Mouse (Mus musculus) erythroblast, embryonic 14.5 days (primary cell): ENCODE results near the gene Lemd2.

ENCODE experiments used
- GATA1 ChIP-seq: IDR thresholded peaks from 2 replicates; pipeline ENCODE4 v1.6.1; 2012; ENCODE audit warnings: low read length, inconsistent platforms, mixed read lengths
- TAL1 ChIP-seq: IDR thresholded peaks from 3 replicates; pipeline ENCODE4 v1.6.1; 2012; ENCODE audit warnings: low read length, inconsistent platforms, mixed read lengths

DNA sequence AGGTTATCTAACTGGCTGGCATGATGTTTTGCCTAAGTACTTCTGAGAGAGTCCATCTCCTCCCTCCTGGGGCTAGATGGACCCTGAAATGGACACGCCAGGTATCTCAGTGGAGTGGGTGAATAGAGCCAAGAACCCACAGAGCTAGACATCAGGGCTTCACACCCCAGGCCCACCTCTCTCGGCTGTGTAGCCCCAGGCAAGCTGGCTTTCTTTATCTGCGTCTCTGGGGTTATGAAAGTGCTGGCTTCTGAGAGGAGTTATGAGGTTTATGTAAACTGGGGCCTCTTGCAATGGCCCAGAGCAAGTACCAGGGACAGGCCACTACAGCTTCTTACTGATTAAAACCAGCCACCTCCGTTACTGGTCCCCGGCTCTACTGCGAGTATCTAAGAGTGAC lies 49.4 kb downstream of the Lemd2 start:
- TF ChIP-seq GATA1 (no peak), TAL1 (no peak)
